In the genomic region with DNA sequence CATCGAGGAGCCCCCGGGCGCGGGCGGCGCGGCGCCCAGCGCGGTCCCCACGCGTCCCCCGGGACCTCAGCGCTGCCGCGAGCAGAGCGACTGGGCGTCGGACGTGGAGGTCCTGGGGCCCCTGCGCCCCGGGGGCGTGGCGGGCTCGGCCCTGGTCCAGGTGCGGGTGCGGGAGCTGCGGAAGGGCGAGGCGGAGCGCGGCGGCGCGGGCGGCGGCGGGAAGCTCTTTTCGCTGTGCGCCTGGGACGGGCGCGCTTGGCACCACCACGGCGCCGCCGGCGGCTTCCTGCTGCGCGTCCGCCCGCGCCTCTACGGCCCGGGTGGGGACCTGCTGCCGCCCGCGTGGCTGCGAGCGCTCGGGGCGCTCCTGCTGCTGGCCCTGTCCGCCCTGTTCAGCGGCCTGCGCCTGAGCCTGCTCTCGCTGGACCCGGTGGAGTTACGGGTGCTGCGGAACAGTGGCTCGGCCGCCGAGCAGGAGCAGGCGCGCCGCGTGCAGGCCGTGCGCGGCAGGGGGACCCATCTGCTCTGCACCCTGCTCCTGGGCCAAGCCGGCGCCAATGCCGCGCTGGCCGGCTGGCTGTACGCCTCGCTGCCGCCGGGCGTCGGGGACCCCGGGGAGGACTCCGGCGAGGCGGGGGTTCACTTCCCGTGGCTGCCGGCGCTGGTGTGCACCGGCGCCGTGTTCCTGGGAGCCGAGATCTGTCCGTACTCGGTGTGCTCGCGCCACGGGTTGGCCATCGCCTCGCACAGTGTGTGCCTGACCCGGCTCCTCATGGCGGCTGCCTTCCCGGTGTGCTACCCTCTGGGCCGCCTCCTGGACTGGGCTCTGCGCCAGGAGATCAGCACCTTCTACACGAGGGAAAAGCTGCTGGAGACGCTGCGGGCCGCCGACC, we compare ENCODE assay signal across 8 mouse cellular contexts. TPM values are rescaled to one million over a fixed set of nuclear protein-coding genes. Genes with fewer than 3 reads are reported as not detected.
A peak's percentile ranks its signal among the peaks of the same experiment; 100 is the strongest.
DNase-seq lines count a peak whose midpoint lies in the region; ATAC-seq and TF ChIP-seq lines count a peak whose summit lies in the region.

No protein-coding gene starts in this region.

- H3K79me2 ChIP-seq in liver, adult 2 months (ENCODE audit: control insufficient read depth, insufficient read depth, low read length), result no peaks in the 10 kb centered on the region

- peak overlapping the region; percentile 54; the same call in 1 of the 2 replicates for H3K4me3 ChIP-seq in liver, adult 2 months (ENCODE audit: insufficient read depth, low read depth, low read length)
- H3K4me3 ChIP-seq in liver, embryonic 11.5 days (ENCODE audit: low read depth, low read length), result peak overlapping the region; percentile 57

- no peak for TF ChIP-seq CTCF in liver, adult 2 months (IDR thresholded peaks at IDR 0.05; ENCODE audit: low read depth, low read length)

- peaks cover 7% of the 10 kb centered on the region; the same call in 1 of the 2 replicates for H3K4me1 ChIP-seq in liver, adult 2 months (ENCODE audit: control insufficient read depth, insufficient read depth, low read length)
- peaks cover 2% of the 10 kb centered on the region for H3K4me1 ChIP-seq in liver, embryonic 11.5 days (replicated peaks; ENCODE audit: control insufficient read depth, insufficient read depth, low read length)

- no peaks in the 10 kb centered on the region for H3K9me3 ChIP-seq in liver, embryonic 11.5 days (ENCODE audit: control insufficient read depth, low read length)

- peak overlapping the region; percentile 43; the same call in 1 of the 2 replicates for H3K9ac ChIP-seq in liver, adult 2 months (ENCODE audit: low read depth, low read length)
- 0 out of 2 replicates have a peak overlapping the region, but pooled peaks have one; percentile 0 for H3K9ac ChIP-seq in liver, embryonic 11.5 days (ENCODE audit: low read depth, low read length)

- DNase-seq in liver, adult 2 months (ENCODE audit: extremely low read depth, low read depth, low spot score), result no peak
- no peak for DNase-seq in liver
- peak; percentile 79 for DNase-seq in cerebellum, adult 9-10 months
- DNase-seq in frontal cortex, postnatal 36 days (ENCODE audit: low spot score in 2 of 2), result peak; percentile 50 to 62
- peak; percentile 60 for DNase-seq in kidney, adult 11 months
- DNase-seq in liver, embryonic 11.5 days (ENCODE audit: low spot score), result peak; percentile 52
- DNase-seq in right cerebral cortex, postnatal 10 days (ENCODE audit: low spot score in 2 of 2), result peak; percentile 59 to 63
- DNase-seq in spleen, adult 12 weeks (ENCODE audit: low spot score), result no peak

- H3K27ac ChIP-seq in liver, adult 2 months (replicated peaks; ENCODE audit: insufficient read depth, low read depth, low read length), result no peak overlapping the region
- no peak overlapping the region for H3K27ac ChIP-seq in liver, embryonic 11.5 days (ENCODE audit: low read depth, low read length)

- H3K4me2 ChIP-seq in liver, embryonic 11.5 days, result peak overlapping the region; percentile 91

- H3K36me3 ChIP-seq in liver, adult 2 months (ENCODE audit: control insufficient read depth, insufficient read depth, low read length), result no peaks in the 10 kb centered on the region
- no peaks in the 10 kb centered on the region for H3K36me3 ChIP-seq in liver, embryonic 11.5 days (ENCODE audit: control insufficient read depth, insufficient read depth, low read length)

- ATAC-seq in liver, embryonic 11.5 days (replicated peaks; ENCODE audit: low FRiP score), result peak; percentile 29

- TF ChIP-seq POLR2A in liver, adult 2 months (IDR thresholded peaks at IDR 0.05; ENCODE audit: extremely low read depth, insufficient read depth, low read length), result no peak

- 3% methylated on average over 111 of the region's 118 CpGs for WGBS in liver, adult 2 months
- WGBS in liver, embryonic 11.5 days, result under 1% methylated on average over 90 of the region's 118 CpGs

- H3K27me3 ChIP-seq in liver, adult 2 months (ENCODE audit: control insufficient read depth, insufficient read depth, low read length), result peaks cover 19% of the 10 kb centered on the region
- peaks cover 60% of the 10 kb centered on the region for H3K27me3 ChIP-seq in liver, embryonic 11.5 days (replicated peaks; ENCODE audit: control insufficient read depth, insufficient read depth, low read length)

RNA-seq across cellular contexts. Expression of gene Cnnm1, which starts 0.8 kb away (rescaled TPM):
- total RNA-seq in liver, adult 2 months (2014; rRNA removed), result 0.18 and 0.20 TPM in 2 replicates
- polyA plus RNA-seq in liver, adult 2 months (2012; rRNA removed), result 0.05 and 0.11 TPM in 2 replicates
- 0.21 and 0.23 TPM in 2 replicates for polyA plus RNA-seq in liver, embryonic 11.5 days (2014; fragmentation: Nextera tagmentation; extraction: Ambion mirVana)

RNA-seq across cellular contexts. Expression of gene Hpse2, which starts 52.9 kb away (rescaled TPM):
- not detected in 2 replicates for total RNA-seq in liver, adult 2 months (2014; rRNA removed)
- not detected in 2 replicates for polyA plus RNA-seq in liver, adult 2 months (2012; rRNA removed)
- 0.05 and 0.35 TPM in 2 replicates for polyA plus RNA-seq in liver, embryonic 11.5 days (2014; fragmentation: Nextera tagmentation; extraction: Ambion mirVana)

Comparison
In these comparisons a context has a peak if more than half of its experiments do, and no peak if none do; other contexts are left out.
1. DNase-seq: peak in cerebellum, adult 9-10 months (single experiment), frontal cortex, postnatal 36 days (2 of 2), kidney, adult 11 months (single experiment), liver, embryonic 11.5 days (single experiment) and right cerebral cortex, postnatal 10 days (2 of 2); none in liver, adult 2 months (single experiment), liver (single experiment) and spleen, adult 12 weeks (single experiment).